Mouse (Mus musculus): ENCODE results near the gene Lrrc75a.

Gene Lrrc75a

GRCm38 (mm10) chr11:62647661-62648590 is at the start of gene Lrrc75a:
Gene Lrrc75a, minus strand, starts transcription at chr11:62648523.
- no peaks in the 10 kb centered on the region for H3K27me3 ChIP-seq (ENCODE audit: control insufficient read depth, insufficient read depth, low read length, poor library complexity, severe bottlenecking)
- DNase-seq (ENCODE audit: low read depth, low spot score): peak; percentile 53

GRCm38 (mm10) chr11:62695126-62695525 is 46.8 kb upstream of the Lrrc75a start:
- DNase-seq (ENCODE audit: low read depth, low spot score): no peak
- no peaks in the 10 kb centered on the region for H3K36me3 ChIP-seq (ENCODE audit: control insufficient read depth, insufficient read depth, low read length, poor library complexity, severe bottlenecking)
- no peaks in the 10 kb centered on the region for H3K27me3 ChIP-seq (ENCODE audit: control insufficient read depth, insufficient read depth, low read length, poor library complexity, severe bottlenecking)

More at GRCm38 (mm10) chr11:62647661-62648590, at the start of gene Lrrc75a:
- no peaks in the 10 kb centered on the region for H3K36me3 ChIP-seq (ENCODE audit: control insufficient read depth, insufficient read depth, low read length, poor library complexity, severe bottlenecking)

GRCm38 (mm10) chr11:62693299-62694184 is 45.2 kb upstream of the Lrrc75a start:
- H3K36me3 ChIP-seq (ENCODE audit: control insufficient read depth, insufficient read depth, low read length, poor library complexity, severe bottlenecking): no peaks in the 10 kb centered on the region
- H3K27me3 ChIP-seq (ENCODE audit: control insufficient read depth, insufficient read depth, low read length, poor library complexity, severe bottlenecking): no peaks in the 10 kb centered on the region
- DNase-seq (ENCODE audit: low read depth, low spot score): peak; percentile 85

- no peaks in the 10 kb centered on the region for H3K36me3 ChIP-seq (ENCODE audit: control insufficient read depth, insufficient read depth, low read length, poor library complexity, severe bottlenecking)
Observed at GRCm38 (mm10) chr11:62691592-62691991, 43.3 kb upstream of the Lrrc75a start.

GRCm38 (mm10) chr11:62679954-62680353 is 31.6 kb upstream of the Lrrc75a start:
- no peaks in the 10 kb centered on the region for H3K27me3 ChIP-seq (ENCODE audit: control insufficient read depth, insufficient read depth, low read length, poor library complexity, severe bottlenecking)
- DNase-seq (ENCODE audit: low read depth, low spot score): no peak
- no peaks in the 10 kb centered on the region for H3K36me3 ChIP-seq (ENCODE audit: control insufficient read depth, insufficient read depth, low read length, poor library complexity, severe bottlenecking)

More at GRCm38 (mm10) chr11:62691592-62691991, 43.3 kb upstream of the Lrrc75a start:
- no peak for DNase-seq (ENCODE audit: low read depth, low spot score)
- H3K27me3 ChIP-seq (ENCODE audit: control insufficient read depth, insufficient read depth, low read length, poor library complexity, severe bottlenecking): no peaks in the 10 kb centered on the region

- Histone ChIP-seq H3K36me3 (ENCODE audit: control insufficient read depth, insufficient read depth, low read length, poor library complexity, severe bottlenecking) (no peaks in the 10 kb centered on the region), H3K27me3 (ENCODE audit: control insufficient read depth, insufficient read depth, low read length, poor library complexity, severe bottlenecking) (no peaks in the 10 kb centered on the region)
- no peak for DNase-seq (ENCODE audit: low read depth, low spot score)
Observed at GRCm38 (mm10) chr11:62678778-62679354, 30.5 kb upstream of the Lrrc75a start.

- H3K36me3 ChIP-seq (ENCODE audit: control insufficient read depth, insufficient read depth, low read length, poor library complexity, severe bottlenecking): no peaks in the 10 kb centered on the region
- DNase-seq (ENCODE audit: low read depth, low spot score): no peak
- no peaks in the 10 kb centered on the region for H3K27me3 ChIP-seq (ENCODE audit: control insufficient read depth, insufficient read depth, low read length, poor library complexity, severe bottlenecking)
Observed at GRCm38 (mm10) chr11:62676290-62676596, 27.9 kb upstream of the Lrrc75a start.

GRCm38 (mm10) chr11:62675480-62676289 is 27.4 kb upstream of the Lrrc75a start:
- DNase-seq (ENCODE audit: low read depth, low spot score): peak; percentile 82
- Histone ChIP-seq H3K36me3 (ENCODE audit: control insufficient read depth, insufficient read depth, low read length, poor library complexity, severe bottlenecking) (no peaks in the 10 kb centered on the region), H3K27me3 (ENCODE audit: control insufficient read depth, insufficient read depth, low read length, poor library complexity, severe bottlenecking) (no peaks in the 10 kb centered on the region)

- no peak for DNase-seq (ENCODE audit: low read depth, low spot score)
- H3K36me3 ChIP-seq (ENCODE audit: control insufficient read depth, insufficient read depth, low read length, poor library complexity, severe bottlenecking): no peaks in the 10 kb centered on the region
- no peaks in the 10 kb centered on the region for H3K27me3 ChIP-seq (ENCODE audit: control insufficient read depth, insufficient read depth, low read length, poor library complexity, severe bottlenecking)
Observed at GRCm38 (mm10) chr11:62670006-62670405, 21.7 kb upstream of the Lrrc75a start.

- H3K36me3 ChIP-seq (ENCODE audit: control insufficient read depth, insufficient read depth, low read length, poor library complexity, severe bottlenecking): no peaks in the 10 kb centered on the region
- H3K27me3 ChIP-seq (ENCODE audit: control insufficient read depth, insufficient read depth, low read length, poor library complexity, severe bottlenecking): no peaks in the 10 kb centered on the region
- DNase-seq (ENCODE audit: low read depth, low spot score): no peak
Observed at GRCm38 (mm10) chr11:62669471-62669870, 21.1 kb upstream of the Lrrc75a start.

- Histone ChIP-seq H3K36me3 (ENCODE audit: control insufficient read depth, insufficient read depth, low read length, poor library complexity, severe bottlenecking) (no peaks in the 10 kb centered on the region), H3K27me3 (ENCODE audit: control insufficient read depth, insufficient read depth, low read length, poor library complexity, severe bottlenecking) (no peaks in the 10 kb centered on the region)
- no peak for DNase-seq (ENCODE audit: low read depth, low spot score)
Observed at GRCm38 (mm10) chr11:62668986-62669385, 20.7 kb upstream of the Lrrc75a start.

GRCm38 (mm10) chr11:62664250-62664649 is 15.9 kb upstream of the Lrrc75a start:
- H3K36me3 ChIP-seq (ENCODE audit: control insufficient read depth, insufficient read depth, low read length, poor library complexity, severe bottlenecking): no peaks in the 10 kb centered on the region
- DNase-seq (ENCODE audit: low read depth, low spot score): no peak
- no peaks in the 10 kb centered on the region for H3K27me3 ChIP-seq (ENCODE audit: control insufficient read depth, insufficient read depth, low read length, poor library complexity, severe bottlenecking)

- no peak for DNase-seq (ENCODE audit: low read depth, low spot score)
Observed at GRCm38 (mm10) chr11:62660885-62661284, 12.6 kb upstream of the Lrrc75a start.

GRCm38 (mm10) chr11:62652080-62652479 is 3.8 kb upstream of the Lrrc75a start:
- Histone ChIP-seq H3K27me3 (ENCODE audit: control insufficient read depth, insufficient read depth, low read length, poor library complexity, severe bottlenecking) (no peaks in the 10 kb centered on the region), H3K36me3 (ENCODE audit: control insufficient read depth, insufficient read depth, low read length, poor library complexity, severe bottlenecking) (peaks cover 2% of the 10 kb centered on the region; the same call in 1 of the 2 replicates)
- DNase-seq (ENCODE audit: low read depth, low spot score): no peak

More at GRCm38 (mm10) chr11:62660885-62661284, 12.6 kb upstream of the Lrrc75a start:
- Histone ChIP-seq H3K27me3 (ENCODE audit: control insufficient read depth, insufficient read depth, low read length, poor library complexity, severe bottlenecking) (no peaks in the 10 kb centered on the region), H3K36me3 (ENCODE audit: control insufficient read depth, insufficient read depth, low read length, poor library complexity, severe bottlenecking) (no peaks in the 10 kb centered on the region)
